Mouse (Mus musculus): ENCODE data around the gene Ttc23. TPM values are rescaled to one million over a fixed set of nuclear protein-coding genes. Genes with fewer than 3 reads are reported as not detected.

The Ttc23 gene
- polyA plus RNA-seq, 1 experiment from 2014 or later = 33.5 TPM

GRCm38 (mm10) chr7:67772231-67772630, 125.0 kb downstream of the Ttc23 start:
- no peak overlapping the region for H3K4me3 ChIP-seq (ENCODE audit: low read depth, low read length)
- 85% methylated on average over 9 of the region's 9 CpGs for WGBS
- no peaks in the 10 kb centered on the region for H3K9me3 ChIP-seq (ENCODE audit: low read depth, low read length)
- no peaks in the 10 kb centered on the region for H3K36me3 ChIP-seq (ENCODE audit: insufficient read depth)
- no peak overlapping the region for H3K9ac ChIP-seq
- H3K27me3 ChIP-seq (ENCODE audit: insufficient read depth, low read length) = no peaks in the 10 kb centered on the region
- no peak overlapping the region for H3K4me2 ChIP-seq
- no peaks in the 10 kb centered on the region for H3K4me1 ChIP-seq (ENCODE audit: insufficient read depth)
- TF ChIP-seq CTCF (IDR thresholded peaks at IDR 0.05; ENCODE audit: low read depth) = no peak
- no peak overlapping the region for H3K27ac ChIP-seq (ENCODE audit: low read depth)
- ATAC-seq (ENCODE audit: insufficient read depth) (no peak), DNase-seq (no peak)

GRCm38 (mm10) chr7:67775623-67776022, 128.4 kb downstream of the Ttc23 start:
- Histone ChIP-seq H3K4me2 (no peak overlapping the region), H3K9me3 (ENCODE audit: low read depth, low read length) (no peaks in the 10 kb centered on the region), H3K4me3 (ENCODE audit: low read depth, low read length) (no peak overlapping the region), H3K9ac (no peak overlapping the region), H3K27me3 (ENCODE audit: insufficient read depth, low read length) (no peaks in the 10 kb centered on the region), H3K4me1 (ENCODE audit: insufficient read depth) (no peaks in the 10 kb centered on the region), H3K27ac (ENCODE audit: low read depth) (no peak overlapping the region), H3K36me3 (ENCODE audit: insufficient read depth) (no peaks in the 10 kb centered on the region)
- WGBS = 27% methylated on average over 3 of the region's 3 CpGs
- ATAC-seq (ENCODE audit: insufficient read depth) (peak; percentile 44), DNase-seq (peak; percentile 44)
- TF ChIP-seq CTCF (IDR thresholded peaks at IDR 0.05; ENCODE audit: low read depth) = no peak

DNA sequence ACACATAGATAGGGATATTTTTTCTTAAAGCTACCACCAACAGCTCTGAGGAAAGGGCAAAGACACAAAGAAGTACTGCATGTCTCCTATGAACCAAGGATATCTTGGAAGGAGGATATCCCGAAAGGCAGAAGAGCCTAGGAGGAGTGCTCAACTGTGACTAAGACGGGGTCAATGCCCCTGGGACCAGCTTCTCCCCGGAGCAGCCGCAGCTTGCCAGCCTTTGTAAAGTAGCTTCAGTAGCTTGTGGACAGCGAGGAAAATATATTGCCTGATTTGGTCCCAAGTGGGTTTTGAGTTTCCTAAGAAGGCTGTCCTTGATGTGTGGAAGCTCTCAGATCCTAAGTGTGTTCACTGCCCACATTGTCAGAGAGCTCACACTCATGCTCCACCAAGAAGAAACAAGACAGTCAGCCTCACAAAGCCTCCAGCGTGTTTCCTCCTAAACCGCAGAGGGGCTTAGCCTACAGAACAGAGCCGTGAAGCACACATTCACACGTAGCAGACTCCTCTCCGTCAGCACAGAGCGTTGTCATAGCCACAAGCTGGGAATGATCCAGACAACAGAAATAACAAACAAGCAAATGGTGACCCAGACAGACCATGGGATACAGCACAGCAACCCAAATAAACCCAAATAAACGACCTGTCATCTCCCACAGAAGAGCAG, 129.6 kb downstream of the Ttc23 start:
- H3K36me3 ChIP-seq (ENCODE audit: insufficient read depth) = no peaks in the 10 kb centered on the region

DNA sequence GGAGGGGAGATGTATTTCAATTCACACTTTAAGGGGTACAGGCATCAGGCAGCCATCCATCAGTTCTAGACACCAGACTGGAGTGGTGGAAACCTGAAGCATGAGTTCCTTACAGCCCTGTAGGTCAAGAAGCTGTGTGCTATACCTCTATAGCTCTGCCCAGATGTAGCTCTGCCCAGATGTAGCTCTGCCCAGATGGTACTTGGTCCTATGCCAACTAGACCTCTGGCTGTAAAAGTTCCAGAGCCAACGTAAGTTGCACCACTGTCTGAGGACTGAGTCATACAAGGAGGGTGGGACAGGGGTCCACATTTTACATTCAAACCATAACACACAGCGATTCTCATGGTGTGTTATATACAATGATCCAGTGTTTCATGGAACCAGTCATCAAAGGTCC, 140.7 kb downstream of the Ttc23 start:
- ATAC-seq (ENCODE audit: insufficient read depth) (no peak), DNase-seq (no peak)
- no peaks in the 10 kb centered on the region for H3K36me3 ChIP-seq (ENCODE audit: insufficient read depth)
- no peak overlapping the region for H3K4me3 ChIP-seq (ENCODE audit: low read depth, low read length)
- H3K9ac ChIP-seq = no peak overlapping the region
- 59% methylated on average over 2 of the region's 2 CpGs for WGBS
- TF ChIP-seq CTCF (IDR thresholded peaks at IDR 0.05; ENCODE audit: low read depth) = no peak
- H3K4me1 ChIP-seq (ENCODE audit: insufficient read depth) = no peaks in the 10 kb centered on the region
- H3K27me3 ChIP-seq (ENCODE audit: insufficient read depth, low read length) = no peaks in the 10 kb centered on the region
- no peak overlapping the region for H3K27ac ChIP-seq (ENCODE audit: low read depth)
- H3K4me2 ChIP-seq = no peak overlapping the region
- no peaks in the 10 kb centered on the region for H3K9me3 ChIP-seq (ENCODE audit: low read depth, low read length)

More for the DNA sequence above, 129.6 kb downstream of the Ttc23 start:
- no peaks in the 10 kb centered on the region for H3K4me1 ChIP-seq (ENCODE audit: insufficient read depth)
- ATAC-seq (ENCODE audit: insufficient read depth) (peak; percentile 21; the same call in 1 of the 2 replicates), DNase-seq (peak; percentile 37)
- no peaks in the 10 kb centered on the region for H3K27me3 ChIP-seq (ENCODE audit: insufficient read depth, low read length)
- no peak overlapping the region for H3K27ac ChIP-seq (ENCODE audit: low read depth)
- 37% methylated on average over 12 of the region's 12 CpGs for WGBS
- no peak for TF ChIP-seq CTCF (IDR thresholded peaks at IDR 0.05; ENCODE audit: low read depth)
- H3K4me3 ChIP-seq (ENCODE audit: low read depth, low read length) = no peak overlapping the region
- H3K9me3 ChIP-seq (ENCODE audit: low read depth, low read length) = no peaks in the 10 kb centered on the region
- no peak overlapping the region; the same call in 1 of the 2 replicates for H3K4me2 ChIP-seq
- H3K9ac ChIP-seq = no peak overlapping the region

DNA sequence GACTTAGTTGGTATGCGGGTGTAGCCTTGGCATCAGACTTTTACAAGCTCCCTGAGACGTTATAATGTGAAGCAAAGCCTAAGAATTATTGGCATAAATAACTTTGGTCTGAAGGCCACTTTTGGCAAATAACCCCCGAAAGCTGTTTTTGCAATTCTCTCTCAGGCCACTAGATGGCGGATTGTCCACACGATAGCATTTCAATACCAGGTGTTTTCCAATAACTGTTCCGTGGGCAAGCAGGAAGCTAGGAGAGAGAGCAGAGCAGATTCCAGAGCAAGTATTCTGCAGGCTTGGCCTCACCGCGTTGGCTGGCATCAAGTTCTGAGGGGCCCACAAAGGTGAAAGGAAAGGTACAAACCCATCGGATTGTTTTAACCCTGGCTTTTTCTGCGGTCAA, 141.5 kb downstream of the Ttc23 start:
- Histone ChIP-seq H3K4me1 (ENCODE audit: insufficient read depth) (no peaks in the 10 kb centered on the region), H3K27me3 (ENCODE audit: insufficient read depth, low read length) (no peaks in the 10 kb centered on the region), H3K36me3 (ENCODE audit: insufficient read depth) (no peaks in the 10 kb centered on the region), H3K9ac (no peak overlapping the region), H3K27ac (ENCODE audit: low read depth) (no peak overlapping the region), H3K4me3 (ENCODE audit: low read depth, low read length) (no peak overlapping the region), H3K9me3 (ENCODE audit: low read depth, low read length) (no peaks in the 10 kb centered on the region), H3K4me2 (peak overlapping the region; percentile 18; the same call in 1 of the 2 replicates)
- TF ChIP-seq CTCF (IDR thresholded peaks at IDR 0.05; ENCODE audit: low read depth) = peak; percentile 93
- 12% methylated on average over 10 of the region's 10 CpGs for WGBS
- DNase-seq (peak; percentile 91), ATAC-seq (ENCODE audit: insufficient read depth) (no peak; the same call in 1 of the 2 replicates)

- H3K9me3 ChIP-seq (ENCODE audit: low read depth, low read length) = no peaks in the 10 kb centered on the region
- H3K4me2 ChIP-seq = no peak overlapping the region
- DNase-seq (no peak), ATAC-seq (ENCODE audit: insufficient read depth) (no peak)
- H3K27me3 ChIP-seq (ENCODE audit: insufficient read depth, low read length) = no peaks in the 10 kb centered on the region
- no peaks in the 10 kb centered on the region for H3K4me1 ChIP-seq (ENCODE audit: insufficient read depth)
- no peaks in the 10 kb centered on the region for H3K36me3 ChIP-seq (ENCODE audit: insufficient read depth)
- no peak for TF ChIP-seq CTCF (IDR thresholded peaks at IDR 0.05; ENCODE audit: low read depth)
- H3K4me3 ChIP-seq (ENCODE audit: low read depth, low read length) = no peak overlapping the region
- WGBS = 49% methylated on average over 7 of the region's 7 CpGs
- no peak overlapping the region for H3K9ac ChIP-seq
- H3K27ac ChIP-seq (ENCODE audit: low read depth) = no peak overlapping the region
These were observed 144.0 kb downstream of the Ttc23 start for GRCm38 (mm10) chr7:67791256-67791655.

DNA sequence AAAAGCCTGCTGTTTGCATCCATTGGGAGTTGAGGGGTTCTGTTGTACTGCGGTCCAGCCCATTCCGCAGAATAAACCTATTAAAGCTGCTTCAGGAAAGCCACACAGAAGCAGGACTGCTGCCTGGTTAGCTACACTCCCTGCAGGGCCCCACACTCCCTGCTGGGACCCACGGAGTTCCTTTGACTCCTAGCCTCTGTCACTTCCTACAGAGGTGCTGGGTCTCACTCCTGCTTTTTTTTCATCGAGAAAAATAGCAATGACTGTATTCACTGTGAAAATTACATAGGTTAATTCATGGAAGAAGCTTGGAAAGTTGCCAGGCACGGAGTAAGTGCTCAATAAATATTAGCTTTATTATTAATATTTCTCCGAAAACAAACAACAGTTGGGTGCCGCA, 146.2 kb downstream of the Ttc23 start:
- DNase-seq (peak; percentile 82), ATAC-seq (ENCODE audit: insufficient read depth) (peak; percentile 73)
- no peak overlapping the region for H3K4me3 ChIP-seq (ENCODE audit: low read depth, low read length)
- TF ChIP-seq CTCF (IDR thresholded peaks at IDR 0.05; ENCODE audit: low read depth) = no peak
- H3K4me2 ChIP-seq = no peak overlapping the region
- no peaks in the 10 kb centered on the region for H3K9me3 ChIP-seq (ENCODE audit: low read depth, low read length)
- H3K27ac ChIP-seq (ENCODE audit: low read depth) = peak overlapping the region; percentile 31; the same call in 1 of the 2 replicates
- no peaks in the 10 kb centered on the region for H3K4me1 ChIP-seq (ENCODE audit: insufficient read depth)
- H3K9ac ChIP-seq = no peak overlapping the region
- no peaks in the 10 kb centered on the region for H3K36me3 ChIP-seq (ENCODE audit: insufficient read depth)
- no peaks in the 10 kb centered on the region for H3K27me3 ChIP-seq (ENCODE audit: insufficient read depth, low read length)
- WGBS = 44% methylated on average over 7 of the region's 7 CpGs
